Mouse (Mus musculus) inflammation-experienced regulatory T-cells (primary cell): ENCODE data around the gene Olfr1437. TPM values are rescaled to one million over a fixed set of nuclear protein-coding genes. Genes with fewer than 3 reads are reported as not detected.

ENCODE experiments used
- polyA plus RNA-seq, 2 experiments: library from polyadenylated mRNA; unstranded; fragments of 100-300 nt; shearing (Covaris generic); gene quantifications; one replicate each; pipeline ENCODE4 v1.2.1; 2017

Olfr1437 gene
- polyA plus RNA-seq, result under 1 TPM in 1 of 2 experiments, not detected in 1; 0.11 TPM

GRCm38 (mm10) chr19:12325001-12325400, at the start of gene Olfr1437:
TSS of gene Olfr1437 (minus strand) at chr19:12325101.

DNA sequence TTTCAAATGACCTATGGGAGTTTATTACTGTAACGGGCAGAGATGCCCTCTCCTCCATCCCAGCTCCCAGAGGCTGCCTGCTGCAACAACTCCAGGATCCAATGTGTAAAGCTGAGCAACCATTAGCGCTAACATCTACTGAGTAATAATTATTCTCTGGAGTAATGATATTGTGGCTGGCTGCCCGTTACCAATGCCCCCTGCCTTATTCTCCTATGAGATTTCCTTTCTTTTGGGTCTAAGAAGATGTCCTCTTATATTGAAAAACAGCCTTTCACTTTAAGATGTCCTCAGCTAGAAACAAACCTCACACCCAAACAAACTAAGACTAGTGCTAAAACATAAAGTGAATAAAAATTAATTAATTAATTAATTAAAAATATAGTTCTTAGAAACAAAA, 10.9 kb upstream of the Olfr1437 start, which contains the start of gene Olfr1438-ps1:
Gene Olfr1438-ps1 (minus strand): TSS at position 101 of the 400 bp plus-strand sequence.

DNA sequence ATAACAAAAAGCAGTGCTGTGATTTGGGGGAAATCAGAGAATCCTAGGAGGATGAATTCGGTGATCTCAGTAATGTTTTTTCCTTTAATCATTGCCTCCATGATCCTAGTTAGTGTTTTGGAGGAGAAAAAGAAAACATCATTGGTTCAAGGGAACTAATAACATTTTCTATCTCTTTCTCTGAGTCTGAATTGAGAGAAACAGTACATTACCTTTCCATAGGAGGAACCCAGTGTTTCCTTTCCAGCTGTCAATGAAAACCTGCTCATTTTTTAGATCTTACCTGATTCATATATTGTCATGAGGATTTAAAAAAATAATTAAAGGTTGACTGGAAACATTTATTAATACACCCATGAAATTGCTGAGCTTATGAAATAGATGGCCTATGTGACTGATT, 25.9 kb downstream of the Olfr1437 start, which contains the start of gene Olfr1436:
Gene Olfr1436 (minus strand): TSS at position 101 of the 400 bp plus-strand sequence.

DNA sequence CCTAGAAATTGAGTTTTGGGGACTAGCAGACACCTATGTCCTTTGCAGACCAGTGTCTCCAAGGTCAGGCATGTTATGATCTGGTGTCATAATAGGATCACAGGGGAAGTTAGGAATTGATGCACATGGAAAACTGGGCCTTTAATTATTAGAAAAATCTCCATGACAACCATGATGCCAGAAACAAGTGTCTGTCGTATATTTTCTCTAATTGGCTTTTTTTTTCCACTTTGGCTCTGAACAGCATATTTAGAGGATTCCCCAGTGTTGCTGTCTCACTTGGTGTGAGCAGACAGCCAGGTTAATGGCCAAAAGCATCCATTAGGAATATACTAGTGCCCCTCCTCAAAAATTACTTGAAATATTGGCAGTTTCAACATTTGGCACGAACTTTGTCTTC, 45.3 kb downstream of the Olfr1437 start, which contains the start of gene Olfr1434:
Gene Olfr1434 (plus strand): TSS at position 301 of the 400 bp plus-strand sequence.

Other genes starting within 250 kb of the Olfr1437 start
- gene Olfr1425, start 247.4 kb downstream of the Olfr1437 start, polyA plus RNA-seq, result under 1 TPM in 1 of 2 experiments, not detected in 1; 0.12 TPM
- gene Olfr1426, start 233.1 kb downstream of the Olfr1437 start, polyA plus RNA-seq, result under 1 TPM in 1 of 2 experiments, not detected in 1; 0.07 TPM
- gene Olfr1427, start 221.8 kb downstream of the Olfr1437 start, polyA plus RNA-seq, result not detected
- gene Olfr1428, start 209.2 kb downstream of the Olfr1437 start, polyA plus RNA-seq, result not detected
- gene Olfr76, start 201.9 kb downstream of the Olfr1437 start, polyA plus RNA-seq, result not detected
- gene Olfr1555-ps1, start 155.0 kb downstream of the Olfr1437 start, polyA plus RNA-seq, result under 1 TPM; 0.13 to 0.48 TPM
- gene Olfr1431, start 124.5 kb downstream of the Olfr1437 start, polyA plus RNA-seq, result under 1 TPM; 0.12 TPM
- not detected for gene Olfr1432, start 92.5 kb downstream of the Olfr1437 start, polyA plus RNA-seq
- under 1 TPM; 0.17 to 0.71 TPM for gene Olfr262, start 83.4 kb downstream of the Olfr1437 start, polyA plus RNA-seq
- under 1 TPM in 1 of 2 experiments, not detected in 1; 0.60 TPM for gene Olfr235, start 64.1 kb downstream of the Olfr1437 start, polyA plus RNA-seq
- gene Olfr1434, start 45.2 kb downstream of the Olfr1437 start, polyA plus RNA-seq, result not detected
- gene Olfr1436, start 26.0 kb downstream of the Olfr1437 start, polyA plus RNA-seq, result not detected
- gene Olfr1438-ps1, start 10.8 kb upstream of the Olfr1437 start, polyA plus RNA-seq, result under 1 TPM; 0.08 to 0.71 TPM
- under 1 TPM in 1 of 2 experiments, not detected in 1; 0.23 TPM for gene Olfr1440, start 62.2 kb upstream of the Olfr1437 start, polyA plus RNA-seq
- gene Olfr1441, start 92.3 kb upstream of the Olfr1437 start, polyA plus RNA-seq, result not detected
- gene Pfpl, start 102.8 kb upstream of the Olfr1437 start, polyA plus RNA-seq, result under 1 TPM; 0.11 to 0.21 TPM
- gene Mpeg1, start 135.7 kb upstream of the Olfr1437 start, polyA plus RNA-seq, result 1 to 10 TPM in 1 of 2 experiments, under 1 TPM in 1; 0.04 to 1.4 TPM
- gene Dtx4, start 176.4 kb upstream of the Olfr1437 start, polyA plus RNA-seq, result 1 to 10 TPM; 7.9 to 9.0 TPM
- 10 to 100 TPM; 42.0 to 45.4 TPM for gene Fam111a, start 220.6 kb upstream of the Olfr1437 start, polyA plus RNA-seq